Mouse (Mus musculus) lung, postnatal 10 days (tissue): ENCODE results near the gene Pigm.

Source experiments
- DNase-seq: peaks from one replicate; pipeline ENCODE4 v3.0.0; 2021

Pigm gene

GRCm38 (mm10) chr1:172352453-172352852 is 23.9 kb upstream of the Pigm start:
- no peak for DNase-seq

- DNase-seq: no peak
Measured at GRCm38 (mm10) chr1:172355336-172355735, 21.0 kb upstream of the Pigm start.

GRCm38 (mm10) chr1:172357550-172357949 is 18.8 kb upstream of the Pigm start:
- DNase-seq: peak; percentile 62

- DNase-seq: no peak
Measured at GRCm38 (mm10) chr1:172358341-172358740, 18.0 kb upstream of the Pigm start.

- peak; percentile 89 for DNase-seq
Measured at GRCm38 (mm10) chr1:172364684-172365083, 11.7 kb upstream of the Pigm start.

- peak; percentile 79 for DNase-seq
Measured at GRCm38 (mm10) chr1:172368768-172369418, 7.5 kb upstream of the Pigm start.

GRCm38 (mm10) chr1:172376758-172377458 is 562 bp downstream of the Pigm start:
- peak; percentile 34 for DNase-seq

GRCm38 (mm10) chr1:172380066-172380465 is 3.7 kb downstream of the Pigm start:
- DNase-seq: peak; percentile 57

- DNase-seq: no peak
Measured at GRCm38 (mm10) chr1:172382090-172382489, 5.7 kb downstream of the Pigm start.

- no peak for DNase-seq
Measured at GRCm38 (mm10) chr1:172387246-172387645, 10.9 kb downstream of the Pigm start.

GRCm38 (mm10) chr1:172390769-172391168 is 14.4 kb downstream of the Pigm start:
- DNase-seq: no peak

GRCm38 (mm10) chr1:172391807-172392581 is 15.6 kb downstream of the Pigm start:
- DNase-seq: no peak

- no peak for DNase-seq
Measured at GRCm38 (mm10) chr1:172392643-172393170, 16.4 kb downstream of the Pigm start.

GRCm38 (mm10) chr1:172393739-172394138 is 17.4 kb downstream of the Pigm start:
- no peak for DNase-seq

GRCm38 (mm10) chr1:172396996-172397752 is 20.8 kb downstream of the Pigm start:
- peak; percentile 17 for DNase-seq

GRCm38 (mm10) chr1:172406077-172406706 is 29.8 kb downstream of the Pigm start:
- DNase-seq: no peak

- DNase-seq: peak; percentile 46
Measured at GRCm38 (mm10) chr1:172408996-172409395, 32.6 kb downstream of the Pigm start.

GRCm38 (mm10) chr1:172409431-172409830 is 33.1 kb downstream of the Pigm start:
- no peak for DNase-seq

- peak; percentile 79 for DNase-seq
Measured at GRCm38 (mm10) chr1:172410806-172411205, 34.5 kb downstream of the Pigm start.

- DNase-seq: peak; percentile 85
Measured at GRCm38 (mm10) chr1:172412204-172412603, 35.9 kb downstream of the Pigm start.

- DNase-seq: no peak
Measured at GRCm38 (mm10) chr1:172413491-172414230, 37.3 kb downstream of the Pigm start.

GRCm38 (mm10) chr1:172414231-172414585 is 37.9 kb downstream of the Pigm start:
- no peak for DNase-seq
